ENCODE assay signal across 13 mouse cellular contexts in genomic region chr17:47064592-47065306, GRCm38 (mm10). TPM values are rescaled to one million over a fixed set of nuclear protein-coding genes. Genes with fewer than 3 reads are reported as not detected.
DNase-seq lines count a peak whose midpoint lies in the region; ATAC-seq and TF ChIP-seq lines count a peak whose summit lies in the region.
"Had no signal": no experiment of that assay in that cellular context is flagged by ENCODE, and none has a peak within 500 bp of the region (broad histone marks: within the 10 kb centered on the region; RNA-seq: fewer than 3 reads in every experiment).

No protein-coding gene starts in this region.

- no peaks in the 10 kb centered on the region for H3K9me3 ChIP-seq in stomach, embryonic 16.5 days (replicated peaks; ENCODE audit: control insufficient read depth, low read length)
- H3K9me3 ChIP-seq: limb, embryonic 13.5 days had no signal

- no peak overlapping the region for H3K9ac ChIP-seq in stomach, embryonic 16.5 days (ENCODE audit: low read length)
- H3K9ac ChIP-seq: limb, embryonic 13.5 days had no signal

- H3K27ac ChIP-seq in brown adipose tissue, adult 24 weeks (replicated peaks; ENCODE audit: low read depth, low read length): peak overlapping the region; percentile 54; the same call in 1 of the 2 replicates
- no peak overlapping the region for H3K27ac ChIP-seq in stomach, embryonic 16.5 days (ENCODE audit: low read length)
- H3K27ac ChIP-seq: limb, embryonic 13.5 days had no signal

- H3K27me3 ChIP-seq in Patski: no peaks in the 10 kb centered on the region
- H3K27me3 ChIP-seq in stomach, embryonic 16.5 days (ENCODE audit: control insufficient read depth, insufficient read depth, low read length): no peaks in the 10 kb centered on the region
- H3K27me3 ChIP-seq: limb, embryonic 13.5 days had no signal

- POLR2A ChIA-PET in Patski (lab: Charles Lee): interaction anchor here (1.1 to 1.8 kb wide), 6 partner anchors 26 to 161 kb away, joined by 3 to 13 read pairs (median 4); no protein-coding TSS in a partner anchor

- peak; percentile 82 for ATAC-seq in Patski
- peak; percentile 68; the same call in 1 of the 2 replicates for ATAC-seq in stomach, embryonic 16.5 days (ENCODE audit: insufficient read depth, low FRiP score)

- TF ChIP-seq CTCF in Patski (IDR thresholded peaks at IDR 0.05): no peak

- no peak overlapping the region for H3K4me2 ChIP-seq in stomach, embryonic 16.5 days (ENCODE audit: low read depth, low read length)
- H3K4me2 ChIP-seq: limb, embryonic 13.5 days had no signal

- peak; percentile 49 to 55 for DNase-seq in kidney, adult 8-10 months
- no peak for DNase-seq in kidney, postnatal 10 days
- peak; percentile 86 for DNase-seq in Patski (ENCODE audit: low read depth, low spot score)
- DNase-seq in embryo, embryonic 10.5 days (ENCODE audit: low spot score): no peak
- DNase-seq in layer of hippocampus, adult 11-12 months (ENCODE audit: low spot score): no peak
- DNase-seq in layer of hippocampus, adult 18-20 months (ENCODE audit: low spot score in 2 of 2): no peak
- DNase-seq: lung, postnatal 14 days; right cerebral cortex, postnatal 4 days; thymus, postnatal 25 days had no signal

- CTCF ChIA-PET in Patski (lab: Charles Lee): interaction anchor here (0.9 to 4.0 kb wide), 8 partner anchors 24 to 100 kb away, joined by 3 to 30 read pairs (median 3); no protein-coding TSS in a partner anchor

- no peaks in the 10 kb centered on the region for H3K4me1 ChIP-seq in brown adipose tissue, adult 24 weeks (ENCODE audit: control insufficient read depth, insufficient read depth, insufficient read length, low read length)
- no peaks in the 10 kb centered on the region for H3K4me1 ChIP-seq in stomach, embryonic 16.5 days (ENCODE audit: control insufficient read depth, insufficient read depth, low read length)
- H3K4me1 ChIP-seq: limb, embryonic 13.5 days had no signal

- in situ Hi-C loops in Patski (cut with MboI; ENCODE audit: low pct_unique_long_range_greater_than_20kb): no loop called here

- no peak overlapping the region for H3K4me3 ChIP-seq in brown adipose tissue, adult 24 weeks (ENCODE audit: insufficient read depth, low read depth, low read length)
- no peak overlapping the region for H3K4me3 ChIP-seq in stomach, embryonic 16.5 days (replicated peaks; ENCODE audit: low read length)
- H3K4me3 ChIP-seq: erythroblast, embryonic 14.5 days; limb, embryonic 13.5 days had no signal

- 71% methylated on average over 14 of the region's 14 CpGs for WGBS in stomach, embryonic 16.5 days

- no peaks in the 10 kb centered on the region for H3K36me3 ChIP-seq in stomach, embryonic 16.5 days (ENCODE audit: control insufficient read depth, insufficient read depth, low read length)
- H3K36me3 ChIP-seq: limb, embryonic 13.5 days had no signal

RNA-seq across cellular contexts. Expression of gene Ubr2, which starts 54.4 kb away (rescaled TPM):
- polyA plus RNA-seq in Patski (2021): 60.9 TPM
- 17.1 and 17.2 TPM in 2 replicates for polyA plus RNA-seq in brown adipose tissue, adult 24 weeks (2012; ENCODE audit: insufficient read depth, insufficient read length, missing spikeins)
- polyA plus RNA-seq in stomach, embryonic 16.5 days (2015; fragmentation: Nextera tagmentation; extraction: Ambion mirVana): 12.4 and 14.4 TPM in 2 replicates
- total RNA-seq in layer of hippocampus, adult 18-20 months (2021): 10 to 100 TPM; 61.3 to 62.2 TPM

Comparison
In these comparisons a context has a peak if more than half of its experiments do, and no peak if none do; other contexts are left out.
1. DNase-seq: peak in kidney, adult 8-10 months (2 of 2) and Patski (single experiment); none in kidney, postnatal 10 days (single experiment), embryo, embryonic 10.5 days (single experiment), layer of hippocampus, adult 11-12 months (single experiment) and layer of hippocampus, adult 18-20 months (0 of 2).